Mouse (Mus musculus) layer of hippocampus, postnatal 14 days (tissue): ENCODE results near the gene Focad. TPM values are rescaled to one million over a fixed set of nuclear protein-coding genes. Genes with fewer than 3 reads are reported as not detected.

Source experiments
- DNase-seq, 2 experiments: peaks; one replicate each; pipeline ENCODE4 v3.0.0; 2021 to 2022; ENCODE audit warnings: low spot score in 2 of 2, mixed read lengths in 1 of 2
- microRNA-seq, 2 experiments: library from miRNA; unstranded; fragments of <30 nt; microRNA quantifications; one replicate each; pipeline ENCODE4 v1.2.0; 2021
- total RNA-seq, 2 experiments: library from RNA; stranded (reverse); gene quantifications; 2 replicates each; pipeline ENCODE4 v1.2.3; 2021

Gene Focad
- total RNA-seq, 2 experiments from 2014 or later = 67.5 to 74.0 TPM

DNA sequence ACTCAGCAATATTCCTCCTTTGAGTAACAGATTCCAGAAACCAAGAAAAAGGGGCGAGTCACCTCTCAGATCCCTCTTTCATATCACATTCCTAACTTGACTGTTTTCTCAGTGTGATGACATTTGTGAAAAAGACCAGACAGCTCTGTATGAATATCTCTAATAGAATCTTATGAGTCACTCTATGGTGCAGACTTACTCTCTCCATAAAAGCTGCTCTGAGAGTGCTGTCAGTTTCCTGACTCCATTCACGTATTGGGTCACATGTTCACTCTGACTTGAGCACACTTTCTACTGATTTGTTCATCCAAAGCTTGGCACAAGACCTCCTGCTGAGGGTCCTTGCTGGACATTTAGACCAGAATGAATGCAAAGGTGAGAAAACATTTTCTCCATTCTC is 354.5 kb downstream of the Focad start:
- no peak for DNase-seq

DNA sequence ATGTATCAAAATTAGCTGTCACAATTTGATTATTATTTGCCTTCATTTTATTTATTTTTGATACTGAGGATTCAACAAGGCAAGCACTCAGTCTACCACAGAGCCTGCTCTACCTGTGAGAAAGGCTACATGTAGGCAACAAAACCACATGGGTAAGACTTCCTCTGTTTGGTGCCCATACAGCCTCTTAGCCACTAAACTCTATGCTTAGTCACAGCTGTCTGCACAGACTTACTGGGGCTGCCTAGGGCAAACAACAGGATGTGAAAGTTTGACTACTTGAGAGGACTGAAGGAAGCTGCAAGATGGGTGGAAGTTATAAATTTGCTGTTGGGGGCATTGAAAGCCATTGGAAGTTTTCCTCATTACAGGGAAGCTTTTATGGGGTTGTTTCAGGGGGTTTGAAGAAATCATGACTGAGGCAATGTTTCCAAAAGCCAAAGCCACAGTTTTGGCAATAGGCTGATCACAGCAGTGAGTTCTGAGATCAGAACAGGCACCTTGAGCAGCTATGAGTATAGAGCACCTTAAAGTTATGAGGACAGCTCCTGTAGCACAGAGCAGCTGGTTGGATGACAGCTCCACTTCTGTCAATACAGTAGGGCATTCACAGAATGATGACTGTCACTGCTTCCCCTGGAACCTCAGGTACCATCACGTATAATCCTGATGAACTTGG is 355.8 kb downstream of the Focad start:
- DNase-seq = no peak

DNA sequence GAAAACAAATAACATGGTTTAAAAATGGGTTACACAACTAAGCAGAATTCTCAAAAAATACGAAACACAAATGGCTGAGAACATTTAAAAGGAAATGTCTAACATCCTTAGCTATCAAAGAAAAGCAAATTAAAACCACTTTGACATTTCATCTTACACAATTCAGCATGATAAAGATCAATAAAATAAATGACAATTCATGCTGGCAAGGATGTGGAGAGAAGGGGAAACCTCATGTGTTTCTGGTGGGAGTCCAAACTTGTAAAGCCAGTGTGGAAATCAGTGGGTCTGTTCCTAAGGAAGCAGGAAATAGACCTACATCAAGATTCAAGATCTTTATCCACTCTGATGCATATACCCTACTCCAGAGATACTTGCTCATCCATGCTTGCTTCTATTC is 363.7 kb downstream of the Focad start:
- no peak for DNase-seq

DNA sequence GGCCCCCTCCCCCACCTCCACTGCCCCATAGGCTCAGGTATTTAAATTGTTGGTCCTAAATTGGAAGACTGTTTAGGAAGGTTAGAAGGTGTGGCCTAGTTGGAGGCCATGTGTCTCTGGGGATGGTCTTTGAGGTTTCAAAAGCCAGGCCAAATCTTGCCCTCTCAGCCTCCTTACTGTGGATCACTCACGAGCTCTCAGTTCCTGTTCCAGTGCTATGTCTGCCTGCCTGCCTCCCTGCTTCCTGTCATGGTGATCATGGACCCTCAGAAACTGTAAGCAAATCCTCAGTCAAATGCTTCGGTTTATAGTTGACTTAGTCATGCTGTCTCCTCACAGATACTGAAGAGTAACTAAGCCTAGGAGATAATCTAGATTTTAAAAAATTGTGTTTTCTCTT is 364.2 kb downstream of the Focad start:
- no peak for DNase-seq

Small RNAs within 50 kb of the gene (microRNA-seq; reads per million reads assigned to microRNA genes)
- gene Mir491 = 52.4 to 101 reads per million in 2 experiments

Other genes starting within 250 kb of the Focad start
- 10 to 100 TPM; 46.8 to 47.3 TPM for gene Mllt3, start 61.3 kb upstream of the Focad start, total RNA-seq